Mouse (Mus musculus): Measurements from ENCODE around the gene Tmem37. TPM values are rescaled to one million over a fixed set of nuclear protein-coding genes. Genes with fewer than 3 reads are reported as not detected.
A peak's percentile ranks its signal among the peaks of the same experiment; 100 is the strongest.

Tmem37 gene
- polyA plus RNA-seq, 1 experiment from 2014 or later: 201 TPM

- Histone ChIP-seq H3K36me3 (replicated peaks; ENCODE audit: insufficient read depth, low read length) (peaks cover 26% of the 10 kb centered on the region), H3K9ac (replicated peaks) (no peak overlapping the region), H3K4me2 (ENCODE audit: low read depth, low read length) (no peak overlapping the region), H3K9me3 (ENCODE audit: low read length) (no peaks in the 10 kb centered on the region), H3K27ac (ENCODE audit: low read depth) (no peak overlapping the region), H3K4me1 (ENCODE audit: insufficient read depth) (no peaks in the 10 kb centered on the region), H3K4me3 (ENCODE audit: low read depth, low read length) (no peak overlapping the region), H3K27me3 (ENCODE audit: insufficient read depth, low read length) (no peaks in the 10 kb centered on the region)
- TF ChIP-seq EP300 (IDR thresholded peaks at IDR 0.05; ENCODE audit: low read depth): no peak
- ATAC-seq (no peak), DNase-seq (no peak)
- WGBS (ENCODE audit: insufficient replicate concordance): 80% methylated on average over 19 of the region's 19 CpGs
These were observed 36.0 kb upstream of the Tmem37 start for GRCm38 (mm10) chr1:120109741-120110432.

GRCm38 (mm10) chr1:120105556-120105959 lies 31.7 kb upstream of the Tmem37 start:
- 48% methylated on average over 5 of the region's 5 CpGs for WGBS (ENCODE audit: insufficient replicate concordance)
- Histone ChIP-seq H3K9me3 (ENCODE audit: low read length) (no peaks in the 10 kb centered on the region), H3K4me1 (ENCODE audit: insufficient read depth) (peaks cover 3% of the 10 kb centered on the region; the same call in 1 of the 2 replicates), H3K27ac (ENCODE audit: low read depth) (no peak overlapping the region), H3K9ac (replicated peaks) (no peak overlapping the region), H3K27me3 (ENCODE audit: insufficient read depth, low read length) (no peaks in the 10 kb centered on the region), H3K4me3 (ENCODE audit: low read depth, low read length) (no peak overlapping the region), H3K4me2 (ENCODE audit: low read depth, low read length) (no peak overlapping the region; the same call in 1 of the 2 replicates), H3K36me3 (replicated peaks; ENCODE audit: insufficient read depth, low read length) (no peaks in the 10 kb centered on the region)
- ATAC-seq (peak; percentile 80), DNase-seq (peak; percentile 66)
- TF ChIP-seq EP300 (IDR thresholded peaks at IDR 0.05; ENCODE audit: low read depth): no peak
- TF ChIP-seq CTCF (IDR thresholded peaks at IDR 0.05; ENCODE audit: low read depth): peak; percentile 47

GRCm38 (mm10) chr1:120101227-120101609 lies 27.3 kb upstream of the Tmem37 start:
- ATAC-seq: no peak

GRCm38 (mm10) chr1:120100456-120101226 lies 26.8 kb upstream of the Tmem37 start:
- WGBS (ENCODE audit: insufficient replicate concordance): 60% methylated on average over 8 of the region's 8 CpGs
- no peaks in the 10 kb centered on the region for H3K36me3 ChIP-seq (replicated peaks; ENCODE audit: insufficient read depth, low read length)
- ATAC-seq: peak; percentile 86
- H3K9ac ChIP-seq (replicated peaks): no peak overlapping the region
- no peaks in the 10 kb centered on the region for H3K9me3 ChIP-seq (ENCODE audit: low read length)
- peak overlapping the region; percentile 44 for H3K27ac ChIP-seq (ENCODE audit: low read depth)
- no peak overlapping the region for H3K4me2 ChIP-seq (ENCODE audit: low read depth, low read length)
- peaks cover 7% of the 10 kb centered on the region for H3K4me1 ChIP-seq (ENCODE audit: insufficient read depth)
- H3K4me3 ChIP-seq (ENCODE audit: low read depth, low read length): no peak overlapping the region
- TF ChIP-seq CTCF (IDR thresholded peaks at IDR 0.05; ENCODE audit: low read depth): no peak
- peak; percentile 75 for TF ChIP-seq EP300 (IDR thresholded peaks at IDR 0.05; ENCODE audit: low read depth)
- DNase-seq: peak; percentile 74
- no peaks in the 10 kb centered on the region for H3K27me3 ChIP-seq (ENCODE audit: insufficient read depth, low read length)

More at GRCm38 (mm10) chr1:120101227-120101609, 27.3 kb upstream of the Tmem37 start:
- H3K4me1 ChIP-seq (ENCODE audit: insufficient read depth): peaks cover 7% of the 10 kb centered on the region
- no peak for TF ChIP-seq EP300 (IDR thresholded peaks at IDR 0.05; ENCODE audit: low read depth)
- TF ChIP-seq CTCF (IDR thresholded peaks at IDR 0.05; ENCODE audit: low read depth): no peak
- no peak for DNase-seq
- no peaks in the 10 kb centered on the region for H3K36me3 ChIP-seq (replicated peaks; ENCODE audit: insufficient read depth, low read length)
- H3K4me3 ChIP-seq (ENCODE audit: low read depth, low read length): no peak overlapping the region
- H3K27ac ChIP-seq (ENCODE audit: low read depth): peak overlapping the region; percentile 44
- H3K9me3 ChIP-seq (ENCODE audit: low read length): no peaks in the 10 kb centered on the region
- no peaks in the 10 kb centered on the region for H3K27me3 ChIP-seq (ENCODE audit: insufficient read depth, low read length)
- no peak overlapping the region for H3K4me2 ChIP-seq (ENCODE audit: low read depth, low read length)
- H3K9ac ChIP-seq (replicated peaks): no peak overlapping the region
- 76% methylated on average over 3 of the region's 3 CpGs for WGBS (ENCODE audit: insufficient replicate concordance)

- H3K36me3 ChIP-seq (replicated peaks; ENCODE audit: insufficient read depth, low read length): no peaks in the 10 kb centered on the region
- TF ChIP-seq EP300 (IDR thresholded peaks at IDR 0.05; ENCODE audit: low read depth) (no peak), CTCF (IDR thresholded peaks at IDR 0.05; ENCODE audit: low read depth) (no peak)
- no peaks in the 10 kb centered on the region for H3K27me3 ChIP-seq (ENCODE audit: insufficient read depth, low read length)
- H3K9me3 ChIP-seq (ENCODE audit: low read length): no peaks in the 10 kb centered on the region
- peak overlapping the region; percentile 44 for H3K27ac ChIP-seq (ENCODE audit: low read depth)
- 25% methylated on average over 6 of the region's 6 CpGs for WGBS (ENCODE audit: insufficient replicate concordance)
- H3K4me2 ChIP-seq (ENCODE audit: low read depth, low read length): no peak overlapping the region
- no peak overlapping the region for H3K9ac ChIP-seq (replicated peaks)
- H3K4me3 ChIP-seq (ENCODE audit: low read depth, low read length): no peak overlapping the region
- peak; percentile 55 for ATAC-seq
- peaks cover 7% of the 10 kb centered on the region for H3K4me1 ChIP-seq (ENCODE audit: insufficient read depth)
- peak; percentile 43 for DNase-seq
These were observed 25.6 kb upstream of the Tmem37 start for GRCm38 (mm10) chr1:120099483-120099882.

GRCm38 (mm10) chr1:120098327-120098726 lies 24.5 kb upstream of the Tmem37 start:
- no peaks in the 10 kb centered on the region for H3K36me3 ChIP-seq (replicated peaks; ENCODE audit: insufficient read depth, low read length)
- H3K4me2 ChIP-seq (ENCODE audit: low read depth, low read length): no peak overlapping the region
- no peak overlapping the region for H3K4me3 ChIP-seq (ENCODE audit: low read depth, low read length)
- TF ChIP-seq CTCF (IDR thresholded peaks at IDR 0.05; ENCODE audit: low read depth) (peak; percentile 79), EP300 (IDR thresholded peaks at IDR 0.05; ENCODE audit: low read depth) (no peak)
- ATAC-seq (no peak), DNase-seq (peak; percentile 73)
- no peak overlapping the region for H3K9ac ChIP-seq (replicated peaks)
- peaks cover 7% of the 10 kb centered on the region for H3K4me1 ChIP-seq (ENCODE audit: insufficient read depth)
- H3K9me3 ChIP-seq (ENCODE audit: low read length): no peaks in the 10 kb centered on the region
- no peaks in the 10 kb centered on the region for H3K27me3 ChIP-seq (ENCODE audit: insufficient read depth, low read length)
- H3K27ac ChIP-seq (ENCODE audit: low read depth): no peak overlapping the region
- 7% methylated on average over 7 of the region's 7 CpGs for WGBS (ENCODE audit: insufficient replicate concordance)

All from liver, postnatal 0 days (tissue).